Mouse (Mus musculus): ENCODE measurements around the gene Cog6.

The Cog6 gene

GRCm38 (mm10) chr3:52962391-52962790 is 54.6 kb downstream of the Cog6 start:
- no peak for DNase-seq (ENCODE audit: low read depth)

- no peak for DNase-seq (ENCODE audit: low read depth)
Observed at GRCm38 (mm10) chr3:52961661-52962060, 55.4 kb downstream of the Cog6 start.

- DNase-seq (ENCODE audit: low read depth), result no peak
Observed at GRCm38 (mm10) chr3:52960951-52961350, 56.1 kb downstream of the Cog6 start.

- DNase-seq (ENCODE audit: low read depth), result no peak
Observed at GRCm38 (mm10) chr3:52958444-52959120, 58.5 kb downstream of the Cog6 start.

- no peak for DNase-seq (ENCODE audit: low read depth)
Observed at GRCm38 (mm10) chr3:52957861-52958260, 59.2 kb downstream of the Cog6 start.

- DNase-seq (ENCODE audit: low read depth), result no peak
Observed at GRCm38 (mm10) chr3:52956236-52956635, 60.8 kb downstream of the Cog6 start.

GRCm38 (mm10) chr3:52955481-52956019 is 61.5 kb downstream of the Cog6 start:
- peak; percentile 8 for DNase-seq (ENCODE audit: low read depth)

GRCm38 (mm10) chr3:52954656-52955055 is 62.4 kb downstream of the Cog6 start:
- DNase-seq (ENCODE audit: low read depth), result no peak

GRCm38 (mm10) chr3:52953831-52954230 is 63.2 kb downstream of the Cog6 start:
- no peak for DNase-seq (ENCODE audit: low read depth)

- DNase-seq (ENCODE audit: low read depth), result no peak
Observed at GRCm38 (mm10) chr3:52948824-52949223, 68.2 kb downstream of the Cog6 start.

GRCm38 (mm10) chr3:52947444-52947843 is 69.6 kb downstream of the Cog6 start:
- no peak for DNase-seq (ENCODE audit: low read depth)

- DNase-seq (ENCODE audit: low read depth), result peak; percentile 54
Observed at GRCm38 (mm10) chr3:52940832-52941468, 76.1 kb downstream of the Cog6 start.

- DNase-seq (ENCODE audit: low read depth), result peak; percentile 74
Observed at GRCm38 (mm10) chr3:52938398-52938797, 78.6 kb downstream of the Cog6 start.

- peak; percentile 5 for DNase-seq (ENCODE audit: low read depth)
Observed at GRCm38 (mm10) chr3:52937739-52938306, 79.2 kb downstream of the Cog6 start.

GRCm38 (mm10) chr3:52931956-52932355 is 85.1 kb downstream of the Cog6 start:
- DNase-seq (ENCODE audit: low read depth), result no peak
